Mouse (Mus musculus): ENCODE data around the gene Mamdc4. TPM values are rescaled to one million over a fixed set of nuclear protein-coding genes. Genes with fewer than 3 reads are reported as not detected.

Mamdc4 gene
- polyA plus RNA-seq, 1 experiment from 2014 or later = 3.2 TPM

GRCm38 (mm10) chr2:25585601-25586000 is 11.0 kb upstream of the Mamdc4 start:
- no peaks in the 10 kb centered on the region for H3K9me3 ChIP-seq (replicated peaks; ENCODE audit: control insufficient read depth, low read length)
- H3K4me1 ChIP-seq (ENCODE audit: control insufficient read depth, insufficient read depth, low read length) = peaks cover 14% of the 10 kb centered on the region
- H3K4me3 ChIP-seq (ENCODE audit: low read depth, low read length) = no peak overlapping the region
- H3K9ac ChIP-seq (ENCODE audit: low read depth, low read length) = no peak overlapping the region
- peaks cover 3% of the 10 kb centered on the region for H3K27me3 ChIP-seq (ENCODE audit: control insufficient read depth, insufficient read depth, low read length)
- ATAC-seq (replicated peaks; ENCODE audit: insufficient number of reproducible peaks, low FRiP score, low TSS enrichment) = no peak
- H3K4me2 ChIP-seq = no peak overlapping the region
- WGBS (ENCODE audit: insufficient replicate concordance) = 95% methylated on average over 3 of the region's 3 CpGs
- H3K27ac ChIP-seq (ENCODE audit: low read depth, low read length) = no peak overlapping the region
- peaks cover 20% of the 10 kb centered on the region for H3K36me3 ChIP-seq (ENCODE audit: control insufficient read depth, insufficient read depth, low read length)

GRCm38 (mm10) chr2:25584856-25585255 is 10.2 kb upstream of the Mamdc4 start:
- Histone ChIP-seq H3K4me3 (ENCODE audit: low read depth, low read length) (no peak overlapping the region), H3K4me1 (ENCODE audit: control insufficient read depth, insufficient read depth, low read length) (peaks cover 17% of the 10 kb centered on the region), H3K36me3 (ENCODE audit: control insufficient read depth, insufficient read depth, low read length) (peaks cover 13% of the 10 kb centered on the region), H3K9me3 (replicated peaks; ENCODE audit: control insufficient read depth, low read length) (no peaks in the 10 kb centered on the region), H3K4me2 (no peak overlapping the region), H3K27me3 (ENCODE audit: control insufficient read depth, insufficient read depth, low read length) (peaks cover 11% of the 10 kb centered on the region), H3K9ac (ENCODE audit: low read depth, low read length) (no peak overlapping the region), H3K27ac (ENCODE audit: low read depth, low read length) (no peak overlapping the region)
- 88% methylated on average over 4 of the region's 4 CpGs for WGBS (ENCODE audit: insufficient replicate concordance)
- no peak for ATAC-seq (replicated peaks; ENCODE audit: insufficient number of reproducible peaks, low FRiP score, low TSS enrichment)

- Histone ChIP-seq H3K9me3 (replicated peaks; ENCODE audit: control insufficient read depth, low read length) (no peaks in the 10 kb centered on the region), H3K27me3 (ENCODE audit: control insufficient read depth, insufficient read depth, low read length) (peaks cover 18% of the 10 kb centered on the region), H3K4me3 (ENCODE audit: low read depth, low read length) (no peak overlapping the region), H3K4me1 (ENCODE audit: control insufficient read depth, insufficient read depth, low read length) (peaks cover 22% of the 10 kb centered on the region), H3K4me2 (no peak overlapping the region), H3K27ac (ENCODE audit: low read depth, low read length) (no peak overlapping the region), H3K9ac (ENCODE audit: low read depth, low read length) (no peak overlapping the region), H3K36me3 (ENCODE audit: control insufficient read depth, insufficient read depth, low read length) (peaks cover 13% of the 10 kb centered on the region)
- 92% methylated on average over 3 of the region's 3 CpGs for WGBS (ENCODE audit: insufficient replicate concordance)
- no peak for ATAC-seq (replicated peaks; ENCODE audit: insufficient number of reproducible peaks, low FRiP score, low TSS enrichment)
Observed at GRCm38 (mm10) chr2:25584152-25584551, 9.5 kb upstream of the Mamdc4 start.

- Histone ChIP-seq H3K4me1 (ENCODE audit: control insufficient read depth, insufficient read depth, low read length) (peaks cover 26% of the 10 kb centered on the region), H3K9ac (ENCODE audit: low read depth, low read length) (no peak overlapping the region), H3K27ac (ENCODE audit: low read depth, low read length) (no peak overlapping the region), H3K4me2 (no peak overlapping the region), H3K9me3 (replicated peaks; ENCODE audit: control insufficient read depth, low read length) (no peaks in the 10 kb centered on the region), H3K36me3 (ENCODE audit: control insufficient read depth, insufficient read depth, low read length) (peaks cover 13% of the 10 kb centered on the region), H3K27me3 (ENCODE audit: control insufficient read depth, insufficient read depth, low read length) (peaks cover 24% of the 10 kb centered on the region), H3K4me3 (ENCODE audit: low read depth, low read length) (no peak overlapping the region)
- 66% methylated on average over 4 of the region's 4 CpGs for WGBS (ENCODE audit: insufficient replicate concordance)
- ATAC-seq (replicated peaks; ENCODE audit: insufficient number of reproducible peaks, low FRiP score, low TSS enrichment) = no peak
Observed at GRCm38 (mm10) chr2:25583571-25583970, 8.9 kb upstream of the Mamdc4 start.

GRCm38 (mm10) chr2:25583120-25583481 is 8.5 kb upstream of the Mamdc4 start:
- ATAC-seq (replicated peaks; ENCODE audit: insufficient number of reproducible peaks, low FRiP score, low TSS enrichment) = no peak
- no peak overlapping the region for H3K9ac ChIP-seq (ENCODE audit: low read depth, low read length)
- H3K36me3 ChIP-seq (ENCODE audit: control insufficient read depth, insufficient read depth, low read length) = peaks cover 13% of the 10 kb centered on the region
- H3K4me1 ChIP-seq (ENCODE audit: control insufficient read depth, insufficient read depth, low read length) = peaks cover 31% of the 10 kb centered on the region
- H3K4me3 ChIP-seq (ENCODE audit: low read depth, low read length) = no peak overlapping the region
- peaks cover 28% of the 10 kb centered on the region for H3K27me3 ChIP-seq (ENCODE audit: control insufficient read depth, insufficient read depth, low read length)
- H3K27ac ChIP-seq (ENCODE audit: low read depth, low read length) = no peak overlapping the region
- H3K4me2 ChIP-seq = no peak overlapping the region
- H3K9me3 ChIP-seq (replicated peaks; ENCODE audit: control insufficient read depth, low read length) = no peaks in the 10 kb centered on the region
- 87% methylated on average over 6 of the region's 6 CpGs for WGBS (ENCODE audit: insufficient replicate concordance)

GRCm38 (mm10) chr2:25582466-25583119 is 7.9 kb upstream of the Mamdc4 start:
- H3K27ac ChIP-seq (ENCODE audit: low read depth, low read length) = no peak overlapping the region
- 55% methylated on average over 12 of the region's 12 CpGs for WGBS (ENCODE audit: insufficient replicate concordance)
- no peak; the same call in 1 of the 2 replicates for ATAC-seq (replicated peaks; ENCODE audit: insufficient number of reproducible peaks, low FRiP score, low TSS enrichment)
- H3K4me1 ChIP-seq (ENCODE audit: control insufficient read depth, insufficient read depth, low read length) = peaks cover 36% of the 10 kb centered on the region
- no peaks in the 10 kb centered on the region for H3K9me3 ChIP-seq (replicated peaks; ENCODE audit: control insufficient read depth, low read length)
- peak overlapping the region; percentile 39; the same call in 1 of the 2 replicates for H3K9ac ChIP-seq (ENCODE audit: low read depth, low read length)
- H3K27me3 ChIP-seq (ENCODE audit: control insufficient read depth, insufficient read depth, low read length) = peaks cover 33% of the 10 kb centered on the region
- peaks cover 13% of the 10 kb centered on the region for H3K36me3 ChIP-seq (ENCODE audit: control insufficient read depth, insufficient read depth, low read length)
- H3K4me2 ChIP-seq = 0 out of 2 replicates have a peak overlapping the region, but pooled peaks have one; percentile 12
- H3K4me3 ChIP-seq (ENCODE audit: low read depth, low read length) = no peak overlapping the region

GRCm38 (mm10) chr2:25581901-25582301 is 7.3 kb upstream of the Mamdc4 start:
- Histone ChIP-seq H3K4me1 (ENCODE audit: control insufficient read depth, insufficient read depth, low read length) (peaks cover 41% of the 10 kb centered on the region), H3K36me3 (ENCODE audit: control insufficient read depth, insufficient read depth, low read length) (peaks cover 13% of the 10 kb centered on the region), H3K27ac (ENCODE audit: low read depth, low read length) (no peak overlapping the region), H3K9me3 (replicated peaks; ENCODE audit: control insufficient read depth, low read length) (no peaks in the 10 kb centered on the region), H3K9ac (ENCODE audit: low read depth, low read length) (no peak overlapping the region), H3K4me3 (ENCODE audit: low read depth, low read length) (no peak overlapping the region), H3K4me2 (peak overlapping the region; percentile 68; the same call in 1 of the 2 replicates), H3K27me3 (ENCODE audit: control insufficient read depth, insufficient read depth, low read length) (peaks cover 40% of the 10 kb centered on the region)
- no peak for ATAC-seq (replicated peaks; ENCODE audit: insufficient number of reproducible peaks, low FRiP score, low TSS enrichment)
- WGBS (ENCODE audit: insufficient replicate concordance) = 32% methylated on average over 6 of the region's 6 CpGs

- peak; percentile 43; the same call in 1 of the 2 replicates for ATAC-seq (replicated peaks; ENCODE audit: insufficient number of reproducible peaks, low FRiP score, low TSS enrichment)
- peak within 1 kb of the TSS; percentile 47 for H3K9ac ChIP-seq (ENCODE audit: low read depth, low read length)
- peaks cover 45% of the 10 kb centered on the region for H3K27me3 ChIP-seq (ENCODE audit: control insufficient read depth, insufficient read depth, low read length)
- peaks cover 41% of the 10 kb centered on the region for H3K4me1 ChIP-seq (ENCODE audit: control insufficient read depth, insufficient read depth, low read length)
- WGBS (ENCODE audit: insufficient replicate concordance) = 8% methylated on average over 19 of the region's 19 CpGs
- no peaks in the 10 kb centered on the region for H3K9me3 ChIP-seq (replicated peaks; ENCODE audit: control insufficient read depth, low read length)
- peak within 1 kb of the TSS; percentile 31; the same call in 1 of the 2 replicates for H3K4me3 ChIP-seq (ENCODE audit: low read depth, low read length)
- H3K4me2 ChIP-seq = peak within 1 kb of the TSS; percentile 68
- no peak within 1 kb of the TSS for H3K27ac ChIP-seq (ENCODE audit: low read depth, low read length)
- H3K36me3 ChIP-seq (ENCODE audit: control insufficient read depth, insufficient read depth, low read length) = peaks cover 13% of the 10 kb centered on the region
Observed at GRCm38 (mm10) chr2:25581294-25581864, 6.7 kb upstream of the Mamdc4 start, which contains the start of gene Ajm1. Gene Ajm1 (minus strand): TSS chr2:25581757.
